16 mouse cellular contexts compared by ENCODE assay signal in the genomic region with DNA sequence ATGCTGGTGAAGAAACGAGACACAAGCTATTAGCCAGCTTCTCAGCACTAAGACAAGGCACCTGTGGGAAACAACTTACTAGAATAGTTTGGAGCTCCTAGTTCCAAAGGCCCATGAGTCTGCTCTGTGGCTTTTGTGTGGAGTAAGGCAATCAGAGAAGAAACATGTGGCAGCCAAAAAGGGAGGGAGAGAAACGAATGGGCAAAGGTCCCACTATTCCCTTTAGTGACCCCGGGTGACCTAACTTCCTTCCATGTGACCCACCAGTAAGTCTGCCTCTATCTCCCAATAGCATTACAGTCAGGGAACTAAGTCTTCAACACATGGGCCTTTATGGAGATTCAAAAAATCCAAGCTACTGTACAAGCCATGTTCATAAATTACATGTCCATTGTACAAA.
DNase-seq lines count a peak whose midpoint lies in the region; ATAC-seq lines count a peak whose summit lies in the region.
"Had no signal": no experiment of that assay in that cellular context is flagged by ENCODE, and none has a peak within 500 bp of the region (broad histone marks: within the 10 kb centered on the region; RNA-seq: fewer than 3 reads in every experiment).

No protein-coding gene starts in this region.

- DNase-seq in embryo, embryonic 10 days (ENCODE audit: low spot score): peak; percentile 15
- no peak for DNase-seq in embryo, embryonic 9.5 days (ENCODE audit: extremely low spot score)
- peak; percentile 57 for DNase-seq in kidney, adult 9 months
- no peak for DNase-seq in kidney, postnatal 10 days
- no peak for DNase-seq in urinary bladder, postnatal 36 days (ENCODE audit: low spot score in 2 of 2)
- DNase-seq: adrenal gland, postnatal 14 days; cerebellum, adult 8-10 months; gastrocnemius, postnatal 25 days; lung, adult 2 months; lung, postnatal 4 days; midbrain, embryonic 14.5 days; retina, postnatal 1 day; thymus, adult 18-20 months had no signal

- ATAC-seq in granulocyte monocyte progenitor cell, adult 5-6 weeks (replicated peaks; ENCODE audit: poor library complexity, severe bottlenecking): peak; percentile 66
- ATAC-seq in megakaryocyte progenitor cell, adult 5-6 weeks (replicated peaks; ENCODE audit: poor library complexity): peak; percentile 42
- ATAC-seq in inflammation-experienced regulatory T-cells, adult 6 months: no peak

Comparison
In these comparisons a context has a peak if more than half of its experiments do, and no peak if none do; other contexts are left out.
1. DNase-seq: peak in embryo, embryonic 10 days (single experiment) and kidney, adult 9 months (single experiment); none in embryo, embryonic 9.5 days (single experiment), kidney, postnatal 10 days (single experiment) and urinary bladder, postnatal 36 days (0 of 2).